Mouse (Mus musculus): ENCODE data around the gene Tmem263. TPM values are rescaled to one million over a fixed set of nuclear protein-coding genes. Genes with fewer than 3 reads are reported as not detected.

The Tmem263 gene
- polyA plus RNA-seq, 2 experiments from 2014 or later = 31.9 to 40.0 TPM

Other genes starting within 250 kb of the Tmem263 start
- 1 to 10 TPM; 5.6 to 7.4 TPM for gene Ric8b, start 185.0 kb upstream of the Tmem263 start, polyA plus RNA-seq (2017; shearing (Covaris generic))
- under 1 TPM; 0.45 to 0.66 TPM for gene Fhl4, start 132 bp upstream of the Tmem263 start, polyA plus RNA-seq (2017; shearing (Covaris generic))
- 10 to 100 TPM; 19.3 to 20.2 TPM for gene Mterf2, start 25.4 kb downstream of the Tmem263 start, polyA plus RNA-seq (2017; shearing (Covaris generic))
- 1 to 10 TPM; 6.1 to 7.0 TPM for gene Cry1, start 82.4 kb downstream of the Tmem263 start, polyA plus RNA-seq (2017; shearing (Covaris generic))

Data from activated CD4-positive, CD25-positive, alpha-beta regulatory T cell, adult 4 months (primary cell).